Mouse (Mus musculus) splenic B cell, adult 2 months (primary cell): Measurements from ENCODE around the gene Rpusd3.

ENCODE experiments used
- DNase-seq: peaks from one replicate; pipeline ENCODE4 v3.0.0-alpha.2; 2011; ENCODE audit warnings: low read depth, low spot score
- H3K27me3 ChIP-seq: 2 replicates; pipeline ENCODE4 v1.6.1; 2012; ENCODE audit warnings: mild to moderate bottlenecking, low read length, moderate library complexity, mixed read lengths; ENCODE audit not compliant: control insufficient read depth, poor library complexity, insufficient read depth, severe bottlenecking
- H3K36me3 ChIP-seq: 2 replicates; pipeline ENCODE4 v1.6.1; 2012; ENCODE audit warnings: mild to moderate bottlenecking, low read length, moderate library complexity, mixed read lengths; ENCODE audit not compliant: control insufficient read depth, poor library complexity, insufficient read depth, severe bottlenecking

Rpusd3 gene

GRCm38 (mm10) chr6:113384351-113384927, 34.7 kb downstream of the Rpusd3 start:
- Histone ChIP-seq H3K27me3 (no peaks in the 10 kb centered on the region), H3K36me3 (peaks cover 31% of the 10 kb centered on the region)
- no peak for DNase-seq

GRCm38 (mm10) chr6:113380480-113380879, 38.7 kb downstream of the Rpusd3 start:
- DNase-seq, result no peak
- H3K27me3 ChIP-seq, result no peaks in the 10 kb centered on the region
- H3K36me3 ChIP-seq, result peaks cover 23% of the 10 kb centered on the region

GRCm38 (mm10) chr6:113379246-113379645, 39.9 kb downstream of the Rpusd3 start:
- DNase-seq, result peak; percentile 58
- peaks cover 18% of the 10 kb centered on the region for H3K36me3 ChIP-seq
- H3K27me3 ChIP-seq, result no peaks in the 10 kb centered on the region

- peak; percentile 95 for DNase-seq
- H3K36me3 ChIP-seq, result peaks cover 13% of the 10 kb centered on the region
Measured at GRCm38 (mm10) chr6:113377496-113378385, 41.4 kb downstream of the Rpusd3 start, which contains the start of the genes Tada3 and Arpc4. Gene Tada3, minus strand, starts transcription at chr6:113377883. Gene Arpc4, plus strand, starts transcription at chr6:113378115.

GRCm38 (mm10) chr6:113377172-113377495, 42.0 kb downstream of the Rpusd3 start:
- H3K27me3 ChIP-seq, result no peaks in the 10 kb centered on the region

More at GRCm38 (mm10) chr6:113377496-113378385, 41.4 kb downstream of the Rpusd3 start, which contains the start of the genes Tada3 and Arpc4:
- H3K27me3 ChIP-seq, result no peaks in the 10 kb centered on the region

GRCm38 (mm10) chr6:113373491-113373890, 45.6 kb downstream of the Rpusd3 start:
- DNase-seq, result no peak
- H3K27me3 ChIP-seq, result no peaks in the 10 kb centered on the region
- peaks cover 7% of the 10 kb centered on the region for H3K36me3 ChIP-seq

More at GRCm38 (mm10) chr6:113377172-113377495, 42.0 kb downstream of the Rpusd3 start:
- H3K36me3 ChIP-seq, result peaks cover 12% of the 10 kb centered on the region
- DNase-seq, result no peak

- no peak for DNase-seq
- Histone ChIP-seq H3K27me3 (no peaks in the 10 kb centered on the region), H3K36me3 (peaks cover 8% of the 10 kb centered on the region)
Measured at GRCm38 (mm10) chr6:113370194-113370929, 48.8 kb downstream of the Rpusd3 start.

- no peaks in the 10 kb centered on the region for H3K27me3 ChIP-seq
- peaks cover 6% of the 10 kb centered on the region; the same call in 1 of the 2 replicates for H3K36me3 ChIP-seq
- DNase-seq, result no peak
Measured at GRCm38 (mm10) chr6:113368577-113368976, 50.6 kb downstream of the Rpusd3 start.

GRCm38 (mm10) chr6:113368124-113368523, 51.0 kb downstream of the Rpusd3 start:
- Histone ChIP-seq H3K27me3 (no peaks in the 10 kb centered on the region), H3K36me3 (peaks cover 6% of the 10 kb centered on the region; the same call in 1 of the 2 replicates)
- no peak for DNase-seq

- Histone ChIP-seq H3K36me3 (peaks cover 6% of the 10 kb centered on the region; the same call in 1 of the 2 replicates), H3K27me3 (no peaks in the 10 kb centered on the region)
- no peak for DNase-seq
Measured at GRCm38 (mm10) chr6:113367574-113367973, 51.6 kb downstream of the Rpusd3 start.

- DNase-seq, result no peak
- H3K36me3 ChIP-seq, result peaks cover 6% of the 10 kb centered on the region; the same call in 1 of the 2 replicates
- H3K27me3 ChIP-seq, result no peaks in the 10 kb centered on the region
Measured at GRCm38 (mm10) chr6:113366639-113367038, 52.5 kb downstream of the Rpusd3 start.
